Mouse (Mus musculus) frontal cortex, postnatal 14 days (tissue): Measurements from ENCODE around the gene Klhdc8b.

Source experiments
- DNase-seq, 2 experiments: peaks; one replicate each; pipeline ENCODE4 v3.0.0; 2022; ENCODE audit warnings: low spot score in 2 of 2

The Klhdc8b gene

GRCm38 (mm10) chr9:108451519-108452160 is 9.7 kb downstream of the Klhdc8b start:
- no peak for DNase-seq

- DNase-seq = no peak
These were observed 10.2 kb downstream of the Klhdc8b start for GRCm38 (mm10) chr9:108451170-108451493.

GRCm38 (mm10) chr9:108450292-108451169 is 10.8 kb downstream of the Klhdc8b start:
- DNase-seq = no peak

- no peak for DNase-seq
These were observed 11.5 kb downstream of the Klhdc8b start for GRCm38 (mm10) chr9:108449860-108450259.

- DNase-seq = no peak
These were observed 16.3 kb downstream of the Klhdc8b start for GRCm38 (mm10) chr9:108445125-108445524.

- no peak for DNase-seq
These were observed 20.0 kb downstream of the Klhdc8b start for GRCm38 (mm10) chr9:108441236-108441919.

GRCm38 (mm10) chr9:108440485-108440884 is 20.9 kb downstream of the Klhdc8b start:
- no peak for DNase-seq

- DNase-seq = no peak
These were observed 22.2 kb downstream of the Klhdc8b start for GRCm38 (mm10) chr9:108439176-108439575.

- no peak for DNase-seq
These were observed 25.2 kb downstream of the Klhdc8b start, which contains the start of gene BC048562 for GRCm38 (mm10) chr9:108436182-108436581. BC048562 (plus strand) TSS chr9:108436482.

GRCm38 (mm10) chr9:108431431-108432067 is 29.8 kb downstream of the Klhdc8b start:
- DNase-seq = no peak

GRCm38 (mm10) chr9:108428384-108428783 is 33.0 kb downstream of the Klhdc8b start, which contains the start of gene Ccdc36:
Ccdc36 (minus strand) TSS chr9:108428484.
- no peak for DNase-seq

GRCm38 (mm10) chr9:108412221-108412620 is 49.2 kb downstream of the Klhdc8b start:
- no peak for DNase-seq

- peak in 1 of 2 experiments; percentile 52 for DNase-seq
These were observed 49.9 kb downstream of the Klhdc8b start for GRCm38 (mm10) chr9:108411381-108411942.

GRCm38 (mm10) chr9:108409535-108409934 is 51.8 kb downstream of the Klhdc8b start:
- DNase-seq = no peak

- DNase-seq = no peak
These were observed 56.9 kb downstream of the Klhdc8b start for GRCm38 (mm10) chr9:108404451-108404850.

GRCm38 (mm10) chr9:108403081-108403480 is 58.3 kb downstream of the Klhdc8b start:
- no peak for DNase-seq

GRCm38 (mm10) chr9:108401186-108401960 is 60.0 kb downstream of the Klhdc8b start:
- peak; percentile 43 to 67 for DNase-seq

- no peak for DNase-seq
These were observed 63.1 kb downstream of the Klhdc8b start for GRCm38 (mm10) chr9:108398324-108398723.
